Mouse (Mus musculus) liver, adult 2 months (tissue): ENCODE results near the gene Nkain1.

ENCODE experiments used
- CTCF ChIP-seq: fragments of 200-500 bp; IDR thresholded peaks from 2 replicates; pipeline ENCODE4 v1.5.1; 2011; ENCODE audit warnings: low read depth, low read length, control low read depth
- POLR2A ChIP-seq: fragments of 200-500 bp; IDR thresholded peaks from 2 replicates; pipeline ENCODE4 v1.6.1; 2011; ENCODE audit warnings: low read length, control low read depth; ENCODE audit not compliant: insufficient read depth; ENCODE audit errors: extremely low read depth

GRCm38 (mm10) chr4:130573012-130573350 is 992 bp downstream of the Nkain1 start:
- TF ChIP-seq POLR2A (no peak), CTCF (no peak)
